Mouse (Mus musculus) C2C12 (cell line): ENCODE measurements at regions not wholly inside any gene's neighbourhood (a gene's known extent, or its start where the extent isn't known, plus 50 kb on each side); places are given as distances from the start of the nearest gene placed in this dataset.

ENCODE experiments used
- CTCF ChIP-seq: IDR thresholded peaks from one replicate; pipeline ENCODE4 v1.5.1; 2011; ENCODE audit not compliant: control insufficient read depth, insufficient read depth, insufficient read length
- MAX ChIP-seq: IDR thresholded peaks from one replicate; pipeline ENCODE4 v1.6.1; 2011; ENCODE audit warnings: mild to moderate bottlenecking, control low read depth

DNA sequence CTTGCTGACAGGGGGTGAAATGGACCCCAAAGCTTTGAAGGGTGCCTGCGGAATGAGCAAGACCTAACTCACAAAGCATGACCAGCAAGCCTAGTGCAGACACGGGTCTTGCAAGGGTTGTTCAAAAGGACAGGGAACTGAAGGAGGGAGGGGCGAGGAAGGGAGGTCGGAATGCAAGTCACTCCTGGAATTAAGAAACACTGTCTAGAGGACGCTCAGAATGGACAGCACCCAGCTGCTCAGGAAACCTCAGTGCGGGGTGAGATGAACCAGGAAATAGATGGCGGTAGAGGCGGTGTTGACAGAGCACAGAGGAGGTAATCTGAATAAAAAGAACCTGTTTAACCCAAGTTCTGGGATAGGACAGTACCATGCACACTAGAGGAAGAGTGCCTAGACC is 260.4 kb upstream of the Pard3b start:
- no peak for TF ChIP-seq MAX
- TF ChIP-seq CTCF: no peak
